Mouse (Mus musculus) adrenal gland, adult 2 months (tissue): ENCODE results near the gene Lingo2. TPM values are rescaled to one million over a fixed set of nuclear protein-coding genes. Genes with fewer than 3 reads are reported as not detected.
"Not testable (repeated sequence)": the region's sequence is repeated elsewhere in the genome, so short reads cannot be mapped to it uniquely, and the experiment has no call there.

Source experiments
- DNase-seq: peaks from one replicate; pipeline ENCODE4 v3.0.0; 2021
- polyA plus RNA-seq: library from polyadenylated mRNA; depleted of rRNA; stranded (reverse); fragments of >200 nt; gene quantifications from 2 replicates; pipeline ENCODE4 v1.2.3, GENCODE M21; 2012
- total RNA-seq, 2 experiments: library from RNA; stranded (reverse); gene quantifications; 2 replicates each; pipeline ENCODE4 v1.2.3; 2021

Gene Lingo2
- total and polyA plus RNA-seq, 3 experiments = 0.04 to 0.32 TPM; not detected in 1

- DNase-seq = no peak
Observed at GRCm38 (mm10) chr4:35845140-35845539, 1106.4 kb downstream of the Lingo2 start.

- DNase-seq = no peak
Observed at GRCm38 (mm10) chr4:35844518-35844917, 1107.0 kb downstream of the Lingo2 start.

GRCm38 (mm10) chr4:35823322-35823870 lies 1128.2 kb downstream of the Lingo2 start:
- no peak for DNase-seq

- no peak for DNase-seq
Observed at GRCm38 (mm10) chr4:35820701-35821100, 1130.8 kb downstream of the Lingo2 start.

- no peak for DNase-seq
Observed at GRCm38 (mm10) chr4:35814698-35815097, 1136.8 kb downstream of the Lingo2 start.

- no peak for DNase-seq
Observed at GRCm38 (mm10) chr4:35807497-35808210, 1143.9 kb downstream of the Lingo2 start.

GRCm38 (mm10) chr4:35806881-35807464 lies 1144.6 kb downstream of the Lingo2 start:
- DNase-seq = no peak

- no peak for DNase-seq
Observed at GRCm38 (mm10) chr4:35784255-35784921, 1167.2 kb downstream of the Lingo2 start.

GRCm38 (mm10) chr4:35770810-35771209 lies 1180.7 kb downstream of the Lingo2 start:
- DNase-seq = no peak

GRCm38 (mm10) chr4:35766905-35767304 lies 1184.6 kb downstream of the Lingo2 start:
- DNase-seq = no peak

GRCm38 (mm10) chr4:35761181-35761580 lies 1190.4 kb downstream of the Lingo2 start:
- no peak for DNase-seq

GRCm38 (mm10) chr4:35752121-35752860 lies 1199.3 kb downstream of the Lingo2 start:
- no peak for DNase-seq

GRCm38 (mm10) chr4:35746693-35747092 lies 1204.9 kb downstream of the Lingo2 start:
- no peak for DNase-seq

GRCm38 (mm10) chr4:35724774-35725173 lies 1226.8 kb downstream of the Lingo2 start:
- no peak for DNase-seq

- DNase-seq = no peak
Observed at GRCm38 (mm10) chr4:35704126-35704525, 1247.4 kb downstream of the Lingo2 start.

- DNase-seq = no peak
Observed at GRCm38 (mm10) chr4:35702661-35703060, 1248.9 kb downstream of the Lingo2 start.

- no peak for DNase-seq
Observed at GRCm38 (mm10) chr4:35695137-35695522, 1256.4 kb downstream of the Lingo2 start.

GRCm38 (mm10) chr4:35694360-35695136 lies 1257.0 kb downstream of the Lingo2 start:
- DNase-seq = no peak

- DNase-seq = no peak
Observed at GRCm38 (mm10) chr4:35690521-35690920, 1261.0 kb downstream of the Lingo2 start.

- DNase-seq = not testable (repeated sequence)
Observed at GRCm38 (mm10) chr4:35688498-35689240, 1262.9 kb downstream of the Lingo2 start.
